Mouse (Mus musculus): Measurements from ENCODE around the gene Grid1.

Gene Grid1

GRCm38 (mm10) chr14:34917111-34917510 is 97.2 kb downstream of the Grid1 start:
- no peak for DNase-seq (ENCODE audit: low spot score)

- DNase-seq (ENCODE audit: low spot score) = no peak
Measured at GRCm38 (mm10) chr14:34919221-34919620, 99.3 kb downstream of the Grid1 start.

DNA sequence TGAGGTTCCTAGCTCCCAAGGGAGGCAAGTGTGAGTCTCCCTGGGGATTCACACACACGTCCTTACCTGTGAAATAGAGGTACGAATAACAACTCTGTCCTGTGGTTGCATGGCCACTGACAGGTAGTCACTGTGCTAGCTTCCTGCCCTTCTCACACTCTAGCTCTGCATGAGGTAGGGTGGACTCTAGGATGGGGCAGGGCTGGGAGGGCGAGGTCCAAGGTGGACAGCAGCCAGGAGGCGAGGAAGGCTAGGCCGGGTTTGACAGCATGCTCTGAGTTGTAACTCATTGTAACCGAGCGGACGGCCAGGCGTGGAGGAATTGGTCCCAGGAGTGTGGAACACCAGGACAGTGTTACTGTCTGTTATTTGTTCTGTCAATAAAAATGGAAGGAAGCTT is 101.4 kb downstream of the Grid1 start:
- DNase-seq (ENCODE audit: low spot score) = no peak

DNA sequence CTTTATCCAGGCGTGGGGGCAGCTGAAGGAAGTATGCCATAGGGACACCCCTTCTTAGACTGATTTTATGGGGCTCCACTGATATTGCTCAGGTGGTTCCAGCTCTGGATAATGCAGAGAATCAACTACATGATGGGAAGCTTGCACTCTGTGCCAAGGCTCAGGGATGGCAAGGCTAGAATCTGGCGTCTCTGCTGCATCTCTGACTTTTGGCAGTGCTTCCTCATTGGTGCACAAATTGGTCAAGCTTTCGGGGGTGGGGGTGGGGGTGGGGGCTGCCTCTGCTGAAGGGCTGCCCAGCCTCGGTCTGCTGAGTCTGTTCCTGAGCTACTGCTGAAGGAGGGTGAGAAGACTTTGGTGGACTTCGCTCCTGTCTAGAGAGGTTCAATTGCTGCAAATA is 105.1 kb downstream of the Grid1 start:
- no peak for DNase-seq (ENCODE audit: low spot score)

GRCm38 (mm10) chr14:34930040-34930719 is 110.3 kb downstream of the Grid1 start:
- no peak for DNase-seq (ENCODE audit: low spot score)

GRCm38 (mm10) chr14:34933197-34933596 is 113.3 kb downstream of the Grid1 start:
- DNase-seq (ENCODE audit: low spot score) = no peak

DNA sequence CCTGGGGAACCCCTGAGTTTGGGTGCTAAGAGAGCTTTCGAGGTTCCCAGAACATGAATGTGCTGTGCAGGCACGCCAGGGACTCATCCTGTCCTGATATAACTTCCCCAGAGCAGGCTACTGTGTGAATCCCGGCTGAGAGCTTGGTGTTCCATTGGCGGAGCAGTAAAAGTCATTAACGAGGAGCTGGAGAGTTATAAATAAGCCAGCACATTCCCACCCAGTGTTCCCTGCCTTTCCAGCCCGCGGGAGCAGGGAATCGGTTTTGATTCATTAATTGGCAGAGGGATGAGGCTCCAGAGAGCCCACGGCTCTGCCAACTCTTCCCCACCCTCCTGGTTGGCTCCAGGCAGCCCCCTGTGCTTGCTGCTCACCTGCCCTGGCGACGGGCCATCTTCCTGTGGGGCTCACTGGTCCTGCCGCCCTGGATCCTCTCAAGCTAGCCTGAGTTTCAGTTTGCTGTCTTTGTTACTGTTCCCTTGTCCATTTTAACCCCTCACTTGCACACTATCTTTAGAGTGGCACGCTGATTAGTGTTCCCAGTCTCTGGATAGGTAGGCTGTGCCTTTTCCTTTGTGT is 116.4 kb downstream of the Grid1 start:
- no peak for DNase-seq (ENCODE audit: low spot score)

GRCm38 (mm10) chr14:34944390-34944979 is 124.6 kb downstream of the Grid1 start:
- DNase-seq (ENCODE audit: low spot score) = no peak

GRCm38 (mm10) chr14:34945471-34946313 is 125.8 kb downstream of the Grid1 start:
- no peak for DNase-seq (ENCODE audit: low spot score)

DNA sequence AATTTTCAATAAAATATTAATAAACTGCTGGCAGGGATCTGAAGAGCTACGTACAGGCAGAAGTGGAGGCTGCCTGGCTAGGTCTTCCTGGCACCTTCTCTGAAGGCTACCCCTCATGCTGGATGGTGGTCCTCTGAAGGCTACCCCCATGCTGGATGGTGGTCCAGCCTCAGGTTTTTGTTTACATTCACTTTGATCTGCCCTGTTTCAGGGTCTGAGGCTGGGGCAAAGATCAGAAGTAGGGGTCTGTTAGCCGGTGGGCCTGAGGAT is 126.3 kb downstream of the Grid1 start:
- DNase-seq (ENCODE audit: low spot score) = no peak

DNA sequence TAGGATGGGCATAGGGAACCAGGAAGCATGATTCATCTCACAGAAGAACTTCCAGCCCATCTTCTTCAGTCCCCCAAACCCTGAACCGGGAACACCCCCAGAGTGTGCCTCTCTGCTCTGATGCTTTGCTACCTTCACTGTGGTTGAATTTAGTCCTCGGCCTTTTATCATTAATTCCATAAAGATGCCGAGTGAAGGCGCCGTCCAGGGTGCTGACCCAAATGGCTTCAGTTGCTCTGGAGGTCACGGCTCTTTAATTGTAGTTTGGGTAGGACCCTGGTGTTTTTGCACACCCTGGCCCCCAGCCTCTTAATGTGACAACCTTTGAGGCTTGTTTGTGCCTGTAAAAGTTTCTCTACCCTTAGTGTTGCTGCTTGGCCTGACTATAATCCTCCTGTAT is 128.3 kb downstream of the Grid1 start:
- no peak for DNase-seq (ENCODE audit: low spot score)

DNA sequence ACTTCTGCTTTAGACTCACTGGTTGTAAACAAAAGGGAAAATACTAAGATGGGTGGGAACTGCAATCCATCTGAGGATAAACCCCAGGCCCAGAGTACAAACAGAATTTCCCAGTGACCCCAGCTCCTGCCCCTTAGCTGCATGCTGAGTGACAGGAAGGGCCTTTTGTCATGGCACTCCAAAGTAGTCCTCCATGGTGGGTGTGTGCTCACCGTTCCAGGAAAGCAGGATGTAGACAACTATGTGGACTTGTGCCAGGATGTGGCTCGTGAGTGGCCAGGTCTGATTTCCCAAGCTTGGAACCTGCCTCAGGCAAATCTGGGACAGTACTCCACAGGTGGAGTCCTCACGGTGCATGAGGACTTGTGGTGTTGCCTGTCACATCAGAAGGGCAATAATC is 132.4 kb downstream of the Grid1 start:
- no peak for DNase-seq (ENCODE audit: low spot score)

DNA sequence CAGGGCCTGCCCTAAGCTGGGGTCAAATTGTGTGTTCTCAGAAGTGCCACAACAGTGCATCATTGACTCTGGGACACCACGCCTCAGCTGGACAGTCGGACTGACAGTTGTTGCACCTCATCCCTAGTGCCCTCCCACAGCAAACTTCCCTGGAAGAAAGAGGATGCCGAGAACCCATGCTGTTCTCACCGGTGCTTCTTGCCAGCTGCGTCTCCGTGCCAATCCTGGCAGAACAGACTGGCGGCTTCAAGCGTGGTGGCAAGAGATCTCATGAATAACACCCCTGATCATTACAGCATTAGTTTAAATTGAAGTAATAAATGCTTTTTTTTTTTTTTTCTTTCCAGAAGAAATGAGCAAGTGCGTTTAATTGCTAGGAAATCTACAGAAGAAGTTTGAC is 133.7 kb downstream of the Grid1 start:
- no peak for DNase-seq (ENCODE audit: low spot score)

GRCm38 (mm10) chr14:34955689-34956088 is 135.8 kb downstream of the Grid1 start:
- no peak for DNase-seq (ENCODE audit: low spot score)

DNA sequence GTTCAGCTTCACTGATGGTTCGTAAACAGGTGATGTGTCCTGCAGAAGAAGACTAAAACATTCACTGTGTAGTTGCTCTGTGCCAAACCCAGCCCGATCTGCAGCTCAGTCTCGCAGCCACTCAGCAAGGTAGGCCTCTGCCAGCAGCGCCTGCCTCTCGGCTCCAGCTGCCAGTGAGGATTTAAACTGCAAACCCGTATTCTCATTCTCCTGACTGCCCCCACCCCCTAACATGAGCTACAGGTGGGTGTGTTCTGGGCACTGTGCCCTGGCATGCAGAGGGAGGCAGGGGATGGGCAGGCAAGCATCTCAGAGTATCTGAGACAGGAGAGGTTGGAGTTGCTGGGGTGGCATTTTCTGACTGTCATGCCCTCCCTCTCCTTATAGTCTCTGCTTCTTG is 140.3 kb downstream of the Grid1 start:
- no peak for DNase-seq (ENCODE audit: low spot score)

DNA sequence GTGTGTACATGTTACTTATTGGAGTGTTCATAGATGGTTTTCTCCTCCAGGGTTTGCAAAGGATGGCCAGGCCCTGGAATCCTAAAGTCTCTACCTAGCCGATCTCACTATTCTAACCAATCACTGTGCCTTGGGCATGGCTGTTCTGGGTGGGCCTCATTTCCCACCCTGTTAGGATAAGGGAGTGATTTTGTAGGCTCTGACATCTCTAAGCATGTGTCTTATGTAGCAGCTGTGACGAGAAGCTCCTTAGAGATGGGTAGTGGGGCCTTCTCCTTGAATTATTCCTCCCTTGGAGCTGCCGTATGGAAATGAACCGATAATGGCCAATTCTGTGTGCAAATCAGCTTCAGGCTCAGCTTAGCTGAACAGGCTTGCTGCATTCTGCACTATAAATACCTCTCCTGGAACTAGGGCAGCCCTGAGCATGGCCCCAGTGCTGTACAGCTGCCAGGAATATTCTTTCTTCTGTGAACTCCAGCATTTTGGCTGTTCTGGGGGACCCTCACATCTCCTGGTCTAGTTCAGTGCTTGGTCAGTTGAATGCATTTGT is 143.8 kb downstream of the Grid1 start:
- DNase-seq (ENCODE audit: low spot score) = no peak

DNA sequence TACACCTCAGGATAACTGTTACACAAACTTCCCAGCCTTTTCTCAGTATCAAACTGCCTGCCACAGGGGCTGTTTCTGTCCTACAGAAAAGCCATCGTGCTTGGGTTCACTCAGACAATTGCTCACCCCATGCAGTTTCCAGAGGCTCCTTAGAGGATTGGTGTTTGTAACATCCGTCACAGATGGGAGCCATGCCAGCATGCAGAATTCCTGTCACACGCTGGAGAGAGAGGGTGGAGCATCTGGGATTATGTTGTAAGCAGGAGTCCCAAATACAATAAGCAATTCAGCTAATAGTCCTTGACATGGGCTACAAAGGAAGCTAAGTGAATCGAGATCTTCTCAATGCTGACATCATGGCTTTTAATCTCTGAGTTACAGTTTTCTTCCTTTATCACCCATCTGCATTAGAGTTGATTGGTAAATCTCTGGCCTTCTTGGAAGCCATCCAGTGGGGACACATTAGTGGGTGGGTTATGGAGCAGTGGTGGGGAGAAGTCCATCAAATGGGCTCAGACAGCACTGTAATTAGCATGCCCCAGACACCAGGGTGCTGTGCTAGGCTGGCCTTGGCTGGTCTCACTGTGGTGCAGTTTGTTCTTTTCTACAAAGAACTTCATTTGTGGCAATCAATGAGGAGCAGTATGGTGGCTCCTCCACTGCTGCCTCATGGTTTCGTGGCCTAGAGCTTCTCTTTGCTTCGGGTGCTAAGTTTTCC is 149.4 kb downstream of the Grid1 start:
- no peak for DNase-seq (ENCODE audit: low spot score)

GRCm38 (mm10) chr14:34972930-34973329 is 153.0 kb downstream of the Grid1 start:
- no peak for DNase-seq (ENCODE audit: low spot score)

- no peak for DNase-seq (ENCODE audit: low spot score)
Measured at GRCm38 (mm10) chr14:34980756-34981155, 160.8 kb downstream of the Grid1 start.

DNA sequence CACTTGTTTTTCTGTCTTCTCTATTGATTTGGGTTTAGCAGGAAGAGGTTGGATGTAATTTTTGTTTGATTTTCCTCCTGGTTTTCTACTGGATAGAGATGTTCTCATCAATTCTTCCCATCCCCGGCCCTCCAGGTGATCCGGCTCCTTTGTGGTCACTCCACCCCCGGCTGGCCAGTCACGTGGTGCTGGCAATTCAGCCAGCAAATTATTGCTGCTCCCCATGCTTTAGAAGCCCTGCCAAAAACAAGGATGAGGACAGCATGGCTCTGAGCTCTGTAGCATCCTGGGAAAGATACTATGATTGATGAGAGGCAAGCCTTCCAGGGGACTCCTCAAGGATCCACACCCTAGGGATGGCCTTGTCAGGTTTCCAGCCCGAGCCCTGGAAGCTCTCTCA is 169.2 kb downstream of the Grid1 start:
- no peak for DNase-seq (ENCODE audit: low spot score)

DNA sequence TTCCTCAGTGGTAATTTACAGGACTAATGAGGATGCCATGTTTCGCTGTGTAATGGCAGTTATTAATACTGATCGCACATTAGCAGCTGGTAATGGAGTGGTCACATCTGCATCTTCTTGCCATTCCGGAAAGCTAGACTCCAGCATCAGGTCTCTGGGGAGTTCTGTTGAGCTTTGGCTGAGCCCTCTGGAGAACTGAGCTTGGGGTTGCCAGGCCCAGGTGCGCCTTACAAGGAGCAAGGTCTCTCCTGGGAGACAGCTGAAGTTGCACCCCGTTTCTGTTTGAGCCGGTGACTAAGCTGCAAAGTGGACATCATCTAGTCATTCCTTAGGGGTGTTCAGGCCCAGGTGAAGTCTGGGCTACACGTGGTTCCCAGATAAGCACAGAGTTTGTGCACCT is 186.8 kb downstream of the Grid1 start:
- no peak for DNase-seq (ENCODE audit: low spot score)

DNA sequence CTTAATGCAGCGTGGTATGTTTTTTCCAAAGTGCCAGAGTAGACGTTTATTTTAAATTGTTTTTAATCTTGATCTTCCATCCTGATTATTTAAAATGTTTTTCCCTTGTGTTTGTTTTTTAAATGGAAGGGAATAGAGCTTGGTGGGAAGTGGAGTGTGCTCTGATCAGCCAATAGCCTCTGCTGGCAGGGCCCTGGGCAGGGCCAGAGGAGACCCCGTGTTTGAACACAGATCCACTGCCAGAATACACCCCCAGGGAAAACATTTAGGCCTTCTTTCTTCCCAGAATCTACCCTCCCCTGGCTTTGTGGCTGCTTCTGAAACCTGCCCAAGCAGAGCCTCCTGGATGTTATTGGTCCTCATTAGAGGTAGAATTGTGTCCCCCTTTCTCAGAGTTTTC is 188.8 kb downstream of the Grid1 start:
- DNase-seq (ENCODE audit: low spot score) = no peak

All from urinary bladder, postnatal 14 days (tissue).